Mouse (Mus musculus) limb, embryonic 11.5 days (tissue): ENCODE measurements around the gene Sec22b. TPM values are rescaled to one million over a fixed set of nuclear protein-coding genes. Genes with fewer than 3 reads are reported as not detected.

Source experiments
- ATAC-seq: fragments of 200-750 bp; cut with Nextera tagmentation; 2 replicates; pipeline ENCODE4 v1.8.0; 2017; ENCODE audit warnings: low read depth; ENCODE audit not compliant: insufficient number of reproducible peaks, low FRiP score, low TSS enrichment
- DNase-seq: peaks from one replicate; pipeline ENCODE4 v3.0.0-alpha.2; 2015; ENCODE audit warnings: low spot score
- H3K27ac ChIP-seq: fragments of 300-500 bp; sonication (generic); replicated peaks from 2 replicates; pipeline ENCODE4 v1.5.1; 2014; ENCODE audit warnings: low read depth, mild to moderate bottlenecking, low read length
- H3K27me3 ChIP-seq: fragments of 300-500 bp; sonication (generic); 2 replicates; pipeline ENCODE4 v1.6.1; 2014; ENCODE audit warnings: mild to moderate bottlenecking, low read length, mixed read lengths; ENCODE audit not compliant: control insufficient read depth, insufficient read depth
- H3K36me3 ChIP-seq: fragments of 300-500 bp; sonication (generic); 2 replicates; pipeline ENCODE4 v1.6.1; 2014; ENCODE audit warnings: mild to moderate bottlenecking, low read length, moderate library complexity, mixed read lengths; ENCODE audit not compliant: control insufficient read depth, insufficient read depth
- H3K4me1 ChIP-seq: fragments of 300-500 bp; sonication (generic); 2 replicates; pipeline ENCODE4 v1.6.1; 2014; ENCODE audit warnings: low read length, mixed read lengths; ENCODE audit not compliant: control insufficient read depth, insufficient read depth
- H3K4me2 ChIP-seq: fragments of 300-500 bp; sonication (generic); 2 replicates; pipeline ENCODE4 v1.6.1; 2014; ENCODE audit warnings: low read depth, mild to moderate bottlenecking, moderate library complexity; ENCODE audit not compliant: severe bottlenecking
- H3K4me3 ChIP-seq: fragments of 300-500 bp; sonication (generic); 2 replicates; pipeline ENCODE4 v1.5.1; 2014; ENCODE audit warnings: low read depth, low read length
- H3K9ac ChIP-seq: fragments of 300-500 bp; sonication (generic); 2 replicates; pipeline ENCODE4 v1.6.1; 2014; ENCODE audit warnings: mild to moderate bottlenecking, low read length
- H3K9me3 ChIP-seq: fragments of 300-500 bp; sonication (generic); 2 replicates; pipeline ENCODE4 v1.6.1; 2016; ENCODE audit warnings: low read length; ENCODE audit not compliant: control insufficient read depth
- WGBS: fragments of 180-500 bp; shearing (Covaris S2); extraction: QIAGEN DNeasy Blood & Tissue Kit; methylation state at CpG from one replicate; pipeline ENCODE4 v1.1.7; 2014; 5-methylcytosine and 5-hydroxymethylcytosine counted together
- polyA plus RNA-seq: library from polyadenylated mRNA; unstranded; fragments of >200 nt; fragmentation: Nextera tagmentation; extraction: Ambion mirVana; gene quantifications from 2 replicates; pipeline ENCODE4 v1.2.1, GENCODE M21; 2014

The Sec22b gene
- polyA plus RNA-seq, 1 experiment from 2014 or later = 153 TPM

DNA sequence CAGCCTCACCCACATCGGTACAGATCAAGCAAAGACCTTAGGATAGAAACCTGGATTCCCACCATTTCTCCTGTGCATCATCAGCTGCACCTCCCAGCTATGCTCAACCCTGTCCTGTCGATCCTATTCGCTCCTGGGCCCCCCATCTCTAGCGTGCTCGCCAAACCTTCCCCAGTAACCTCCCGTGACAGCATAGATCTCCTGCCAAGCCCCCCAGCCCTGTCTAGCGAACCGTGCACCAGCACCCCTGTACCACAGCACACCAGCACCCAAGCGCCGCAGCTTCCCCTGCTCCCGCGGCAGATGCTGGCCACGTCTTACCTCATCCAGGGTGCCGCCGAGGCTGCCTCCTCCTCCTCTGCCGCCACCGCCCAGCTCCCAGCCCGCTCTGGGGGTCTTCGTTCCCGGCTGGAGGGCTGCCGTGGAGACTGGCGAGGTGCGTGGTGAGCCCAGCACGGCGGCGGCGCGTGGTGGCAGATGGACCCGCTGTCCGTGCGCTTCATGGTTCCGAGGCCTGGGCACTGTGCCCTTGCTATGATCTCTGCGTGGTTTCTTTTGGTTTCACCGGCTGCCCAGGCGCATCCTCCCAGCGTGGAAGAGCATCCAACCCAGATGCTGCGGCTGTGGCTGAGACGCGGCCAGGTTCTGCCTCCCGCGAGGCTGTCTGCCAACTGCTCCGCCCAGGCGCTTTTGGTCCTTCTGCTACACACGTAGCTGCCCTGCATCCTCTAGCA, 12.7 kb upstream of the Sec22b start, which contains the start of gene Pde4dip:
Gene Pde4dip (minus strand): TSS at position 540 of the 734 bp plus-strand sequence.
- H3K27ac ChIP-seq = no peak within 1 kb of the TSS
- peak within 1 kb of the TSS; percentile 95 for H3K4me2 ChIP-seq
- peaks cover 22% of the 10 kb centered on the region for H3K27me3 ChIP-seq
- H3K36me3 ChIP-seq = no peaks in the 10 kb centered on the region
- DNase-seq (peak; percentile 55), ATAC-seq (peak; percentile 47; the same call in 1 of the 2 replicates)
- H3K4me1 ChIP-seq = peaks cover 2% of the 10 kb centered on the region; the same call in 1 of the 2 replicates
- H3K4me3 ChIP-seq = peak within 1 kb of the TSS; percentile 42
- 2% methylated on average over 44 of the region's 44 CpGs for WGBS
- H3K9ac ChIP-seq = peak within 1 kb of the TSS; percentile 60
- no peaks in the 10 kb centered on the region for H3K9me3 ChIP-seq

DNA sequence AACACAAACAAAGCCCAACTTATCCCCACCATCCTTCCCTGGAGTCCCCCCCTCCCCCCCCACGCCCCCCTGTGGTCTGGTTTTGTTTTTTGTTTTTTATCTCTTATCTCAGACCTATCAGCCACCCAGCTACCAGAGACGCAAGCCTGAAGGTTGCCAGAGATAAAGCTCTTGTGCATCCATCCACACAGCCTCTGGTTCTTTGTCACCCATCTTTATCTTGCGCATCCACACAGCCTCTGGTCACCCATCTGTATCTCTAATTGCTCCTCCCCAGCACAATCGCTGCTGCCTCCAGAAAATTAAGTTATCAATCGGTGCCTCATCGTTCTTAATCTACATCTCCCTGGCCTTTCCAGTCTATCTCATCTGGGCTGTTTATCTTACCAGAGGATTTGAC, 10.8 kb upstream of the Sec22b start:
- Histone ChIP-seq H3K9me3 (no peaks in the 10 kb centered on the region), H3K27me3 (peaks cover 22% of the 10 kb centered on the region), H3K4me2 (no peak overlapping the region), H3K4me3 (no peak overlapping the region), H3K27ac (no peak overlapping the region), H3K9ac (no peak overlapping the region), H3K36me3 (no peaks in the 10 kb centered on the region), H3K4me1 (peaks cover 2% of the 10 kb centered on the region; the same call in 1 of the 2 replicates)
- ATAC-seq (no peak; the same call in 1 of the 2 replicates), DNase-seq (no peak)
- WGBS = 75% methylated on average over 6 of the region's 6 CpGs

GRCm38 (mm10) chr3:97894695-97895094, 6.3 kb upstream of the Sec22b start:
- H3K4me2 ChIP-seq = no peak overlapping the region
- 52% methylated on average over 6 of the region's 6 CpGs for WGBS
- peaks cover 4% of the 10 kb centered on the region; the same call in 1 of the 2 replicates for H3K27me3 ChIP-seq
- H3K9ac ChIP-seq = no peak overlapping the region
- ATAC-seq = no peak
- H3K4me3 ChIP-seq = no peak overlapping the region
- no peaks in the 10 kb centered on the region for H3K36me3 ChIP-seq
- no peaks in the 10 kb centered on the region for H3K9me3 ChIP-seq
- no peak overlapping the region for H3K27ac ChIP-seq
- H3K4me1 ChIP-seq = 0 out of 2 replicates have a peak, but pooled peaks cover 2% of the 10 kb centered on the region
- peak; percentile 66 for DNase-seq

GRCm38 (mm10) chr3:97898381-97898780, 2.6 kb upstream of the Sec22b start:
- no peak overlapping the region for H3K4me3 ChIP-seq
- ATAC-seq (no peak), DNase-seq (no peak)
- H3K9me3 ChIP-seq = no peaks in the 10 kb centered on the region
- H3K9ac ChIP-seq = no peak overlapping the region
- peaks cover 2% of the 10 kb centered on the region; the same call in 1 of the 2 replicates for H3K4me1 ChIP-seq
- no peaks in the 10 kb centered on the region for H3K36me3 ChIP-seq
- H3K4me2 ChIP-seq = no peak overlapping the region
- no peak overlapping the region for H3K27ac ChIP-seq
- WGBS = 42% methylated on average over 3 of the region's 3 CpGs
- H3K27me3 ChIP-seq = no peaks in the 10 kb centered on the region

DNA sequence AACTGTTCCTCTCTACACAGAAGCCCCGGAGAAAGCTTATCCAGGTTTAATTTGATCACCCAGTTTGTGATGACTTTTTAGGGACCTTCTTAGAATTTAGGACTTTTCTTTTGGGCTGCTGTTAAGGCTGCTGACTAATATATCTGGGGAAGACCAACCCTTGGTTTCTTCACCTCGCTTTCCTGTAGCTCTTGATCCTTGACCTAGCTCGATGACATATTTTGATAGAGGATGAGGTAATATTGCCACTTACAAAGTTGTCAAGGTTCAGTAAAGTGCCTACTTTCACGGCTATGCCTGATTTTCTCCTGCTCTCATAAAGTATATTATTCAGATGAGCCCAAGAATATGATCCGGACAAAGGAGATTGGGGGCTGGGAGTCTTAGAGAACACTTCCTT, 596 bp downstream of the Sec22b start:
- ATAC-seq (no peak), DNase-seq (no peak)
- peaks cover 2% of the 10 kb centered on the region; the same call in 1 of the 2 replicates for H3K4me1 ChIP-seq
- H3K9me3 ChIP-seq = no peaks in the 10 kb centered on the region
- H3K9ac ChIP-seq = peak overlapping the region; percentile 87
- H3K4me3 ChIP-seq = peak overlapping the region; percentile 98
- H3K4me2 ChIP-seq = peak overlapping the region; percentile 53
- H3K36me3 ChIP-seq = no peaks in the 10 kb centered on the region
- 0 out of 2 replicates have a peak overlapping the region, but pooled peaks have one; percentile 45 for H3K27ac ChIP-seq
- 27% methylated on average over 5 of the region's 5 CpGs for WGBS
- H3K27me3 ChIP-seq = no peaks in the 10 kb centered on the region

- no peaks in the 10 kb centered on the region for H3K4me1 ChIP-seq
- no peaks in the 10 kb centered on the region for H3K27me3 ChIP-seq
- H3K27ac ChIP-seq = no peak overlapping the region
- H3K4me3 ChIP-seq = no peak overlapping the region
- WGBS = 73% methylated on average over 2 of the region's 2 CpGs
- DNase-seq (no peak), ATAC-seq (no peak)
- H3K9ac ChIP-seq = no peak overlapping the region
- H3K4me2 ChIP-seq = no peak overlapping the region
- H3K36me3 ChIP-seq = peaks cover 2% of the 10 kb centered on the region; the same call in 1 of the 2 replicates
- no peaks in the 10 kb centered on the region for H3K9me3 ChIP-seq
Observed at GRCm38 (mm10) chr3:97909737-97910136, 8.7 kb downstream of the Sec22b start.

DNA sequence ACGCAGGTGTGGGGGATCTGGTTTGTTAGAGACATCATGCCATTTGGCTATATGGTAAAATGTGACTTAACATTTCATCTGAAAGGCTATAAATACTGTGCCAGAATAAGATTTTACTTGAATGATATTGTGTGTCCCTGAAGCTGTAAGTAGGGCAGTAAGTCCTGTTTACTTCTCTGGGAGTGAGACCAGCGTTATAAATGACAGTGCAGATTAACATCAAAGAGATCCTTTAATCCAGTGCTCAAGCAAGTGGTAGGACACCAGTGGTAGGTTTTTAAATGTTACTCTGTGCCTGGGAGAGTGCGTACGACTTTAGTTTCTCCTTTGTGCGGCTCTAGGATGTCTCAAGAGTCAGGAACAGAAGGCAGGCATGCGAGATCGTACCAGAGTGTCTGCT, 10.1 kb downstream of the Sec22b start:
- H3K9me3 ChIP-seq = no peaks in the 10 kb centered on the region
- DNase-seq (no peak), ATAC-seq (no peak)
- H3K27me3 ChIP-seq = no peaks in the 10 kb centered on the region
- no peaks in the 10 kb centered on the region for H3K4me1 ChIP-seq
- H3K36me3 ChIP-seq = peaks cover 6% of the 10 kb centered on the region; the same call in 1 of the 2 replicates
- H3K27ac ChIP-seq = no peak overlapping the region
- WGBS = 69% methylated on average over 7 of the region's 7 CpGs
- no peak overlapping the region for H3K4me2 ChIP-seq
- no peak overlapping the region for H3K4me3 ChIP-seq
- no peak overlapping the region for H3K9ac ChIP-seq

DNA sequence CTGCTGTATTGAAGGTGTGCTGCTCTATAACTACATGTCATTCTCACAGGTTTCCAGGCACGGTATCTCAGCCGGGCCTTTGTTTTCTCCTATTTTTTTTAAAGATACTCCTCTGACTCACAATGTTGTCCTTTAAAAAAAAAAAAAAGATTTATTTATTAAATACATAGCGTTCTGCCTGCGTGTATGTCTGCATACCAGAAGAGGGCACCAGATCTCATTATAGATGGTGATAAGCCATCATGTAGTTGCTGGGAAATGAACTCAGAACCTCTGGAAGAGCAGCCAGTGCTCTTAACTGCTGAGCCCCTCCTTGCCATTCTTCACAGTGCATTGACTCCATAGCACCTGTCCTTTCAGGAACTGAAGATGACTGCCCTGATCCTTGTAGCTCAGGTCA, 14.1 kb downstream of the Sec22b start:
- ATAC-seq = no peak
- DNase-seq = no peak
- Histone ChIP-seq H3K9me3 (no peaks in the 10 kb centered on the region), H3K36me3 (peaks cover 8% of the 10 kb centered on the region; the same call in 1 of the 2 replicates), H3K4me3 (no peak overlapping the region), H3K27ac (no peak overlapping the region), H3K4me1 (no peaks in the 10 kb centered on the region), H3K4me2 (no peak overlapping the region), H3K27me3 (no peaks in the 10 kb centered on the region), H3K9ac (no peak overlapping the region)
- WGBS = 81% methylated on average over 4 of the region's 4 CpGs
